Mouse (Mus musculus) layer of hippocampus, adult 11-12 months (tissue): ENCODE measurements around the gene Actn2.

Source experiments
- DNase-seq: peaks from one replicate; pipeline ENCODE4 v3.0.0; 2022; ENCODE audit warnings: low spot score

Gene Actn2

DNA sequence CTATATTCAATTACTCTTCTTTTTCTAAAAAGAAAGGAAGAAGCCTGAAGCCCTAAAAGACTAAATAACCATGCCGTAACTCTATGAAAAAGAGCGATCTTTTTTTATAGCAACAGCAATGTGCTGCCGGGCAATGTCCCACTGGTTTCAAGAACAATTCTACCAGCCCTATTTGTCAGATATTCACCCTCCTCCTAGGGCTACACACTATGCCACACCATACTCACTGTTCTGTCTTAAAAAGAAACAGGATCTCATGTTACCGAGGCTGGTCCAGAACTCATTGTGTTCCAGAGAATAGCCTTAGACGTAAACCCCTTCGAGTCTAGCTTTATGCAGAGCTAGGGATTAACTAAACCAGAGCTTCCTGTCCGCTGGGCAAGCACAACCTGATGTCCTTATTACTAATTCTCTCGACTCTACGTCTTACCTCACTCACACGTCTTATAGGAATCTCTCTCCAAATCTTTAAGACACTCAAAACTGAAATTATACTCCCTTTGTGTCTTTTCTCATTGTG is 83.6 kb downstream of the Actn2 start:
- no peak for DNase-seq

DNA sequence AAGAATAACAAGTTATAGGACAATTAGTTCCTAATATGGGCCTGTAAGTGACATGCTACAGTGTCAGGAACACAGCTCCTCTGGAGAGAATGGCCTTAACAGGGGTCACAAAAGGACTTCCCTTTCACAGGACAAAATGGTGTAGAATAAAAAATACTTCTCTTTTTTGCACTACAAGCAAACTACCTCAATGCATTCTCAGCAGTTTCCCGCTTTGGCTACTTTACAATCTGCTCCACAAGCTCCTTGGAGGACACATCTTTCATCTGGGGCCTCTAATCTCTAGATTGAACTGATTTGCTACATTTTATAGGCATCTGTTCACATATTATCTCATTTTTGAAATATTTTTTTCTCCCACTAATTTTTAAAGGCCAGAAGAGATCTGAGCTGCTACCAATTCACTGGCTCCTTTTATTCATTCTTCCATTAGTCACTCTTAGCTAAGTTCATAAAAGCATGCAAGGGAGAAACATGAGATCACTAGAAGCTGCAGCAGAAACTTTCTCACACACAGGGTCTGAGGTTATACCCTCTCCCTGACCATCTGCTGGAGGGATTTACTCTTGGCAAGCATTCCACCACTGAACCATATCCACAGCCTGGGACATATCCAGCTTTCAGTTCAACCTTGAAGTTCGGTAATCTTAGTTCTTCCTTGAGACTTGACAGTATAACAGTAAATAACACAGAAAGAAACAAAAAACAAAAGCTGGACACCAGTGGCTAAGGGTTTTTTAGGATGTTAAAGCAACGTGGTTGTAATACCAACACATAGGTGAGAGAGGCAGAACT is 84.5 kb downstream of the Actn2 start:
- DNase-seq: no peak

DNA sequence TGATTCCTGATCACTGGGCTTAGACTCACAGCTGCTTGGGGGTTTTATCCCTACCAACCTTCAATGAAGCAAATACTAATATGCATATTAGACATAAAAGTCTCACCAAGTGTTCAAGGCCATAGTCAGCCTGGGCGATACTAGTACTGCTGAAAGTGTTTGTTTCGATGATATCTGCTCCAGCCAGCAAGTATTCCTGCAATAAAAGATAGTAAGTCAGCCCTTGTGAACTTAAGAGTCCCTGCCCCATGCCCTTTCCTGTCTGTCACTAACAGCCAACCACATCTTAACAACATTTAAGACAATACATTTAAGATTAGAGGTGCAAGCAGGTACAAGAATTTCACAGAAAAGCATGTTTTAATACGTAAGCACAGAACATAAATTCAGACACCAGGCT is 90.1 kb downstream of the Actn2 start:
- DNase-seq: no peak

DNA sequence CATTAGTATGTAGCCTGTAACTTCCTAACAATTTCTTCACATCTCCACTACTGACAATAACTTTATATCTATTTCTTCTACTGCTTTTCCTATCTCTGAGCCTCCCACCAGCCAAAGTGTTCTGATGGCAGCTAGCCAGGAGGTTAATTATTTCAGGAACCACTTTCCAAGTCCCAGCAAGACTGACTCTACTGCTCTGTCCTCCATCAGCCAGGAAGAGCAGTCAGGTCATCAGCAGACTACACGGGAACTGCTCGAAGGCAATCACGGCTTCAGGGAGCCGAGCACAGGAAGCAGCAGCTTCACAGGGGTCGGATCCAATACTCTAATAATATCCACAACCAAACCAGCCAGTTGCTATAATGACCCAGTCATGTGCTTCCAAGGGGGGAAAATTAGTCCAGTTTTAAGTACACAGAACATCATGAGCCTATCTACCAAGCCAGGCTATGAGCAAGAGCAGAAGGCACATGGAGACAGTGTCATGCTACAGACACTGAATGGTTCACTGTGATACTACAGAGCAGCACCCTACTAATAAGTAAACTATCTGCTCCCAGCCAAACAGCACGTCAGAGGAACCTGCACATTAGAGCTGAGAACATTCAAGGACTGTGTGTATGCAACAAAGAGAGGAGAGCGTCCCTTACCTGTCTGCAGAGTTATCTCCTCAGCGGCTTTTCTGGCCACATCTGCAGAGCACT is 91.2 kb downstream of the Actn2 start:
- no peak for DNase-seq

DNA sequence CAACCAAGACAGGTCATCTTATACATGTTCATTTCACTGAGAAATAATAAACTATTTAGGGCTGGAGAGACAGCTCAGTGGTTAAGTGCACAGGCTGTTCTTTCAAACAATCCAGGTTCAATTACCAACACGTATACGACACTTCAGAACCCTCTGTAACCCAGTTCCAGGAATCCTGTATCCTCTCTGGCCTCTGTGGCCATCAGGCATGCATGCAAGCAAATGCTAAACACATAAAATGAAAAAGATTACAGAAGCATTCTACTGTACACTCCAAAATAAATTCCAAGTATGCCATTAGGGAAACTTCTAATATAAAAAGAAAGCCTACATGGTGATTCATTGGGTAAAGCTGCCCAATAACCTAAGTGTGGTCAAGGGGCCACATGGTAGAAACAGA is 94.6 kb downstream of the Actn2 start:
- no peak for DNase-seq

DNA sequence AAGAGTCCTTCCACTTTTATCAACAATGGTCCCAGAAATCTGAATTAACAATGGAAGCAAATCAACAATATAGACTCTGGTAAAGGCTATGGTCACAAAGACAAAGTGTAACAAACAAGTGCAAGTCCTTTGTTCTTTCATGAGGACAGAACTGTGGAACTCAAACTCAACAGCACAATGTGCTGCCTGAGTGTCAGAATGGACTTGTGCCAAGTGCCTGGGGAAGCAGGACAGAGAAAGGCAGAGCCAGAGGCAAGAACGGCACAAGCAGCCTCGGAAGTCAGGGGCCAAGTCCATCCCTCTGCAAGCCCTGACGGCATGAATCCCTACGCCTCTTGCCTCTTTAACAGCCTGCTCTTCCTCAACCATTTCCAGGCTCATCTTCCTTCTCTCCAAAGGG is 96.6 kb downstream of the Actn2 start:
- peak; percentile 15 for DNase-seq

DNA sequence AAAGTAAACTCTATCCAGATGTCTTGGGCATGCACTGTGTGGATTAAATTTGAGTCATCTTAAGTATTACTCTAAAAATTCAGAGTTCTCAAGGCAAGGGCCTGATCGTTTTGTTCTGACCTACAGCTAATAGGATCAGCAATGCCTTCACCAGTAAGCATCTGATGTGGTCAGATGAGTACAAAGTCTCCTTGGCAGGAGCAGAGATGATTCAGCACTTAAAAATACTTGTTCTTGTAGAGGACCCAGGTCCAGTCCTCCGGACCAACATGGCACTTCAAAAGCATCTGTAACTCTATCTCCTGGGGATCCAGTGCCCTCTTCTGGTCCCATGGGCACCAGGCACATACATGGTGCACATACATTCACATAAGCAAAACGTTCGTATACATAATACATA is 108.4 kb downstream of the Actn2 start:
- DNase-seq: no peak

DNA sequence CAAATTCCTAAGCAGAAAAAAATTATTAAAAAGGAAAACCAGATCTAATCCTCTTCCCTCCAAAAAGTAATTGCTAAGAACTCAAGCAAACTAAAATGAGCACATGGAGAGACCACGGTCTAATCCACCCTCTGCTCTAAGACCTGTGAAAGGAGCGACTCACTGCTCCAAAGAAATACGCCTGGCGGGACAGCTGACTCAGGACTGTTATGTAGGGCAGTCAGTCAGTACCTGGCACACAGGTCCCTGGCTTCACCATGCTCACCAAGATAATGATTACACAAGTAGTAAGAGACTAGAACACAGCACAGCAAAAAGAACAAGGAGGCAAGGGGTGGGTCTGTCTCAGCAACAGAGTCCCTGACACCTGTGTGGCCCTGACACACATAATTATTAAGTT is 112.3 kb downstream of the Actn2 start:
- DNase-seq: no peak

DNA sequence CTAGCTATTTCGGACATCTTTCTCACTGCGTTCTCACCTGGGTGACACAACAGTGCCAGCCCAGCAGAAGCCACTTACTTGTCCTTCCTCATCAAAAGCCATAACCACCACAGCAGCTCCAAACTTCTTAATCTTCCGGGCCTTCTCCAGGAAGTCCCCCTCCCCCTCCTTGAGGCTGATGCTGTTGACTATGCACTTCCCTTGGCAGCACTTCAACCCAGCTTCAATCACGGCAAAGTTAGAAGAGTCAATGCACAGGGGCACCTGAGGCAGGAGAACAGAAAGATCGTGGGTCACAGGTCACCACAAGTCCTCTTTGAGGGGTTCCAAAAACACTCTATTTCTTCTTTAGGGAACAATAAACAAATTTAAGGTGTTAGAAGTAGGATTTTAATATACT is 113.0 kb downstream of the Actn2 start:
- no peak for DNase-seq
